Comparison of ENCODE assay signal across 25 mouse cellular contexts in genomic region chr6:118858431-118858830, GRCm38 (mm10).
DNase-seq lines count a peak whose midpoint lies in the region; ATAC-seq and TF ChIP-seq lines count a peak whose summit lies in the region.
"Had no signal": no experiment of that assay in that cellular context is flagged by ENCODE, and none has a peak within 500 bp of the region (broad histone marks: within the 10 kb centered on the region; RNA-seq: fewer than 3 reads in every experiment).

No protein-coding gene starts in this region.

- H3K27ac ChIP-seq in forebrain, postnatal 0 days (ENCODE audit: low read depth, low read length): no peak overlapping the region
- no peak overlapping the region for H3K27ac ChIP-seq in forebrain, embryonic 16.5 days (ENCODE audit: low read length)
- no peak overlapping the region for H3K27ac ChIP-seq in heart, adult 2 months
- H3K27ac ChIP-seq: embryonic facial prominence, embryonic 12.5 days; embryonic facial prominence, embryonic 15.5 days; forebrain, embryonic 13.5 days; forebrain, embryonic 15.5 days had no signal

- H3K36me3 ChIP-seq in forebrain, postnatal 0 days (ENCODE audit: insufficient read depth): no peaks in the 10 kb centered on the region
- H3K36me3 ChIP-seq in forebrain, embryonic 16.5 days (ENCODE audit: control insufficient read depth, insufficient read depth): no peaks in the 10 kb centered on the region
- no peaks in the 10 kb centered on the region for H3K36me3 ChIP-seq in heart, adult 2 months (ENCODE audit: control insufficient read depth, insufficient read depth, low read length)
- H3K36me3 ChIP-seq: embryonic facial prominence, embryonic 12.5 days; embryonic facial prominence, embryonic 15.5 days; forebrain, embryonic 15.5 days; G1E had no signal

- no peaks in the 10 kb centered on the region for H3K4me1 ChIP-seq in forebrain, postnatal 0 days (ENCODE audit: insufficient read depth)
- H3K4me1 ChIP-seq in forebrain, embryonic 16.5 days (replicated peaks; ENCODE audit: control insufficient read depth, insufficient read depth, low read length): no peaks in the 10 kb centered on the region
- H3K4me1 ChIP-seq in heart, adult 2 months (ENCODE audit: control insufficient read depth, insufficient read depth, low read length): peaks cover 5% of the 10 kb centered on the region; the same call in 1 of the 2 replicates
- H3K4me1 ChIP-seq: embryonic facial prominence, embryonic 12.5 days; embryonic facial prominence, embryonic 15.5 days; forebrain, embryonic 15.5 days had no signal

- H3K9ac ChIP-seq in forebrain, postnatal 0 days: no peak overlapping the region
- H3K9ac ChIP-seq in forebrain, embryonic 16.5 days (replicated peaks; ENCODE audit: low read depth, low read length): no peak overlapping the region
- H3K9ac ChIP-seq in heart, adult 2 months (ENCODE audit: low read depth, low read length): no peak overlapping the region
- H3K9ac ChIP-seq: embryonic facial prominence, embryonic 12.5 days; embryonic facial prominence, embryonic 15.5 days; forebrain, embryonic 13.5 days; forebrain, embryonic 15.5 days had no signal

- no peaks in the 10 kb centered on the region for H3K27me3 ChIP-seq in forebrain, postnatal 0 days (ENCODE audit: insufficient read depth, low read length)
- no peaks in the 10 kb centered on the region for H3K27me3 ChIP-seq in forebrain, embryonic 16.5 days (replicated peaks; ENCODE audit: control insufficient read depth, insufficient read depth, low read length)
- no peaks in the 10 kb centered on the region for H3K27me3 ChIP-seq in heart, adult 2 months (ENCODE audit: control insufficient read depth, insufficient read depth, low read length)
- H3K27me3 ChIP-seq: embryonic facial prominence, embryonic 12.5 days; embryonic facial prominence, embryonic 15.5 days; forebrain, embryonic 13.5 days; forebrain, embryonic 15.5 days; Patski had no signal

- TF ChIP-seq EP300 in heart, adult 2 months (IDR thresholded peaks at IDR 0.05; ENCODE audit: insufficient read depth, low read depth, low read length): no peak

- intact Hi-C loops in heart, adult 2 months (cut with DNase I): no loop called here

- no peak for TF ChIP-seq POLR2A in heart, adult 2 months (IDR thresholded peaks at IDR 0.05; ENCODE audit: insufficient read depth, low read depth, low read length)

- ATAC-seq in forebrain, postnatal 0 days: peak; percentile 12; the same call in 1 of the 2 replicates
- no peak for ATAC-seq in forebrain, embryonic 16.5 days
- ATAC-seq: activated CD4-positive, CD25-positive, alpha-beta regulatory T cell, adult 4 months; CD4-positive, CD25-positive, alpha-beta regulatory T cell, adult 4 months; forebrain, embryonic 13.5 days; forebrain, embryonic 15.5 days; Patski had no signal

- TF ChIP-seq CTCF in forebrain, postnatal 0 days (IDR thresholded peaks at IDR 0.05; ENCODE audit: low read depth): no peak
- TF ChIP-seq CTCF in heart, adult 2 months (IDR thresholded peaks at IDR 0.05): no peak

- H3K4me2 ChIP-seq in forebrain, postnatal 0 days (ENCODE audit: low read depth): no peak overlapping the region
- no peak overlapping the region for H3K4me2 ChIP-seq in forebrain, embryonic 16.5 days (ENCODE audit: low read length)
- H3K4me2 ChIP-seq: embryonic facial prominence, embryonic 12.5 days; embryonic facial prominence, embryonic 15.5 days; forebrain, embryonic 13.5 days; forebrain, embryonic 15.5 days had no signal

- no peak overlapping the region for H3K4me3 ChIP-seq in forebrain, postnatal 0 days (ENCODE audit: low read depth, low read length)
- no peak overlapping the region for H3K4me3 ChIP-seq in forebrain, embryonic 16.5 days (replicated peaks; ENCODE audit: low read length)
- H3K4me3 ChIP-seq in heart, adult 2 months: no peak overlapping the region
- H3K4me3 ChIP-seq: embryonic facial prominence, embryonic 12.5 days; embryonic facial prominence, embryonic 15.5 days; forebrain, embryonic 13.5 days; forebrain, embryonic 15.5 days had no signal

- no peak for DNase-seq in forebrain, postnatal 0 days
- peak; percentile 41 for DNase-seq in lung, postnatal 10 days
- no peak for DNase-seq in lung, postnatal 25 days (ENCODE audit: low spot score)
- DNase-seq in Muller cell, postnatal 12 days (ENCODE audit: inconsistent ontology term): peak; percentile 20
- peak; percentile 5 for DNase-seq in induced T-regulatory cell, adult 2 months (ENCODE audit: low read depth)
- no peak for DNase-seq in heart, adult 2 months
- no peak for DNase-seq in embryo, embryonic 9.5 days (ENCODE audit: extremely low spot score)
- DNase-seq: adrenal gland, adult 8-10 months; adrenal gland, postnatal 14 days; adrenal gland, postnatal 36 days; B cell, adult 2 months; cerebellum, adult 11-12 months; cerebellum, adult 2 months; cerebellum, adult 9-10 months; cerebellum, postnatal 10 days; cerebellum, postnatal 25 days had no signal

- WGBS in forebrain, postnatal 0 days: 44% methylated on average over 1 of the region's 1 CpGs
- 60% methylated on average over 1 of the region's 1 CpGs for WGBS in forebrain, embryonic 16.5 days
- 24% methylated on average over 1 of the region's 1 CpGs for WGBS in heart, adult 2 months

- H3K79me2 ChIP-seq in heart, adult 2 months (replicated peaks; ENCODE audit: control insufficient read depth, insufficient read depth, low read length): peaks cover 3% of the 10 kb centered on the region

- H3K9me3 ChIP-seq in forebrain, postnatal 0 days (ENCODE audit: low read length): no peaks in the 10 kb centered on the region
- H3K9me3 ChIP-seq in forebrain, embryonic 16.5 days (ENCODE audit: control insufficient read depth, low read length): 0 out of 2 replicates have a peak, but pooled peaks cover 3% of the 10 kb centered on the region
- H3K9me3 ChIP-seq: embryonic facial prominence, embryonic 12.5 days; embryonic facial prominence, embryonic 15.5 days; forebrain, embryonic 13.5 days; forebrain, embryonic 15.5 days had no signal

Comparison
In these comparisons a context has a peak if more than half of its experiments do, and no peak if none do; other contexts are left out.
1. DNase-seq: peak in lung, postnatal 10 days (single experiment), Muller cell, postnatal 12 days (single experiment) and induced T-regulatory cell, adult 2 months (single experiment); none in forebrain, postnatal 0 days (single experiment), lung, postnatal 25 days (single experiment), heart, adult 2 months (0 of 2) and embryo, embryonic 9.5 days (single experiment).